Mouse (Mus musculus) embryonic facial prominence, embryonic 11.5 days (tissue): ENCODE measurements around the gene Btaf1. TPM values are rescaled to one million over a fixed set of nuclear protein-coding genes. Genes with fewer than 3 reads are reported as not detected.

ENCODE experiments used
- ATAC-seq: fragments of 200-750 bp; cut with Nextera tagmentation; replicated peaks from 2 replicates; pipeline ENCODE4 v1.8.0; 2017; ENCODE audit warnings: low read depth; ENCODE audit not compliant: insufficient number of reproducible peaks, low FRiP score, low TSS enrichment
- DNase-seq: peaks from one replicate; pipeline ENCODE4 v3.0.0-alpha.2; 2015; ENCODE audit warnings: low spot score
- H3K27ac ChIP-seq: fragments of 300-500 bp; sonication (generic); replicated peaks from 2 replicates; pipeline ENCODE4 v1.5.1; 2014; ENCODE audit warnings: mild to moderate bottlenecking, low read depth, low read length, control low read depth
- H3K27me3 ChIP-seq: fragments of 300-500 bp; sonication (generic); 2 replicates; pipeline ENCODE4 v1.6.1; 2014; ENCODE audit warnings: mild to moderate bottlenecking, low read length, moderate library complexity, mixed read lengths; ENCODE audit not compliant: control insufficient read depth, insufficient read depth
- H3K36me3 ChIP-seq: fragments of 300-500 bp; sonication (generic); replicated peaks from 2 replicates; pipeline ENCODE4 v1.6.1; 2014; ENCODE audit warnings: low read depth, mild to moderate bottlenecking, low read length, moderate library complexity, mixed read lengths; ENCODE audit not compliant: control insufficient read depth, insufficient read depth
- H3K4me1 ChIP-seq: fragments of 300-500 bp; sonication (generic); 2 replicates; pipeline ENCODE4 v1.6.1; 2014; ENCODE audit warnings: low read length, mixed read lengths; ENCODE audit not compliant: control insufficient read depth, insufficient read depth
- H3K4me2 ChIP-seq: fragments of 300-500 bp; sonication (generic); 2 replicates; pipeline ENCODE4 v1.6.1; 2014; ENCODE audit warnings: low read depth, mild to moderate bottlenecking, control low read depth, low read length, moderate library complexity
- H3K4me3 ChIP-seq: fragments of 300-500 bp; sonication (generic); 2 replicates; pipeline ENCODE4 v1.5.1; 2014; ENCODE audit warnings: low read depth, low read length, control low read depth
- H3K9ac ChIP-seq: fragments of 300-500 bp; sonication (generic); replicated peaks from 2 replicates; pipeline ENCODE4 v1.6.1; 2014; ENCODE audit warnings: mild to moderate bottlenecking, control low read depth, low read length
- H3K9me3 ChIP-seq: fragments of 300-500 bp; sonication (generic); replicated peaks from 2 replicates; pipeline ENCODE4 v1.6.1; 2016; ENCODE audit warnings: mild to moderate bottlenecking, low read length, inconsistent platforms, mixed read lengths; ENCODE audit not compliant: control insufficient read depth
- WGBS: fragments of 180-500 bp; shearing (Covaris S2); extraction: QIAGEN DNeasy Blood & Tissue Kit; methylation state at CpG from one replicate; pipeline ENCODE4 v1.1.7; 2014; 5-methylcytosine and 5-hydroxymethylcytosine counted together
- polyA plus RNA-seq: library from polyadenylated mRNA; unstranded; fragments of >200 nt; fragmentation: Nextera tagmentation; extraction: Ambion mirVana; gene quantifications from 2 replicates; pipeline ENCODE4 v1.2.1, GENCODE M21; 2014

Btaf1 gene
- polyA plus RNA-seq, 1 experiment from 2014 or later: 17.9 TPM

- H3K9me3 ChIP-seq: no peaks in the 10 kb centered on the region
- H3K4me1 ChIP-seq: no peaks in the 10 kb centered on the region
- 68% methylated on average over 2 of the region's 2 CpGs for WGBS
- H3K4me2 ChIP-seq: no peak overlapping the region
- H3K27me3 ChIP-seq: no peaks in the 10 kb centered on the region
- H3K27ac ChIP-seq: no peak overlapping the region
- ATAC-seq (no peak), DNase-seq (no peak)
- H3K36me3 ChIP-seq: no peaks in the 10 kb centered on the region
- no peak overlapping the region for H3K4me3 ChIP-seq
- no peak overlapping the region for H3K9ac ChIP-seq
Measured at GRCm38 (mm10) chr19:37059623-37060022, 133.7 kb downstream of the Btaf1 start.

- H3K36me3 ChIP-seq: no peaks in the 10 kb centered on the region
- H3K9me3 ChIP-seq: no peaks in the 10 kb centered on the region
- WGBS: 87% methylated on average over 4 of the region's 4 CpGs
- no peaks in the 10 kb centered on the region for H3K27me3 ChIP-seq
- no peak for ATAC-seq
- no peak overlapping the region for H3K9ac ChIP-seq
- H3K4me1 ChIP-seq: no peaks in the 10 kb centered on the region
- DNase-seq: no peak
- H3K4me3 ChIP-seq: no peak overlapping the region
- no peak overlapping the region for H3K27ac ChIP-seq
- H3K4me2 ChIP-seq: no peak overlapping the region
Measured at GRCm38 (mm10) chr19:37060078-37060477, 134.2 kb downstream of the Btaf1 start.

Other genes starting within 250 kb of the Btaf1 start
- 4.3 and 4.7 TPM in 2 replicates for gene Ppp1r3c, start 189.4 kb upstream of the Btaf1 start, polyA plus RNA-seq
- gene Tnks2, start 91.8 kb upstream of the Btaf1 start, polyA plus RNA-seq: 82.5 and 92.3 TPM in 2 replicates
- 8.6 and 10.7 TPM in 2 replicates for gene Fgfbp3, start 6.5 kb upstream of the Btaf1 start, polyA plus RNA-seq